Mouse (Mus musculus): ENCODE measurements around the gene Lrr1. TPM values are rescaled to one million over a fixed set of nuclear protein-coding genes. Genes with fewer than 3 reads are reported as not detected.

Lrr1 gene
- polyA plus RNA-seq, 1 experiment from 2014 or later, result 30.1 TPM

- no peaks in the 10 kb centered on the region for H3K27me3 ChIP-seq (ENCODE audit: control insufficient read depth, insufficient read depth, low read length)
- peak; percentile 37 for ATAC-seq (ENCODE audit: insufficient number of reproducible peaks, low FRiP score, low TSS enrichment, low read depth)
Measured at GRCm38 (mm10) chr12:69167656-69168460, 756 bp upstream of the Lrr1 start.

GRCm38 (mm10) chr12:69171307-69171706 lies 2.7 kb downstream of the Lrr1 start:
- H3K27me3 ChIP-seq (ENCODE audit: control insufficient read depth, insufficient read depth, low read length), result no peaks in the 10 kb centered on the region
- H3K9me3 ChIP-seq (ENCODE audit: control insufficient read depth, low read length), result no peaks in the 10 kb centered on the region
- DNase-seq (ENCODE audit: low spot score) (no peak), ATAC-seq (ENCODE audit: insufficient number of reproducible peaks, low FRiP score, low TSS enrichment, low read depth) (no peak)
- WGBS, result 94% methylated on average over 2 of the region's 2 CpGs
- no peak overlapping the region for H3K9ac ChIP-seq (ENCODE audit: low read length)
- H3K4me3 ChIP-seq (ENCODE audit: low read depth, low read length), result no peak overlapping the region
- no peak overlapping the region for H3K27ac ChIP-seq (replicated peaks; ENCODE audit: low read depth, low read length)
- no peaks in the 10 kb centered on the region for H3K4me1 ChIP-seq (ENCODE audit: control insufficient read depth, insufficient read depth, low read length)
- H3K4me2 ChIP-seq (ENCODE audit: low read depth, severe bottlenecking), result no peak overlapping the region
- H3K36me3 ChIP-seq (ENCODE audit: control insufficient read depth, insufficient read depth, low read length), result 0 out of 2 replicates have a peak, but pooled peaks cover 2% of the 10 kb centered on the region

More at GRCm38 (mm10) chr12:69167656-69168460, 756 bp upstream of the Lrr1 start:
- no peaks in the 10 kb centered on the region for H3K4me1 ChIP-seq (ENCODE audit: control insufficient read depth, insufficient read depth, low read length)
- no peak overlapping the region; the same call in 1 of the 2 replicates for H3K27ac ChIP-seq (replicated peaks; ENCODE audit: low read depth, low read length)
- DNase-seq (ENCODE audit: low spot score), result no peak
- H3K4me3 ChIP-seq (ENCODE audit: low read depth, low read length), result peak overlapping the region; percentile 86
- H3K9me3 ChIP-seq (ENCODE audit: control insufficient read depth, low read length), result no peaks in the 10 kb centered on the region
- no peaks in the 10 kb centered on the region for H3K36me3 ChIP-seq (ENCODE audit: control insufficient read depth, insufficient read depth, low read length)
- 9% methylated on average over 18 of the region's 18 CpGs for WGBS
- H3K4me2 ChIP-seq (ENCODE audit: low read depth, severe bottlenecking), result peak overlapping the region; percentile 90
- H3K9ac ChIP-seq (ENCODE audit: low read length), result peak overlapping the region; percentile 68

- no peak overlapping the region for H3K4me2 ChIP-seq (ENCODE audit: low read depth, severe bottlenecking)
- DNase-seq (ENCODE audit: low spot score) (no peak), ATAC-seq (ENCODE audit: insufficient number of reproducible peaks, low FRiP score, low TSS enrichment, low read depth) (no peak)
- no peaks in the 10 kb centered on the region for H3K9me3 ChIP-seq (ENCODE audit: control insufficient read depth, low read length)
- H3K9ac ChIP-seq (ENCODE audit: low read length), result no peak overlapping the region
- no peaks in the 10 kb centered on the region for H3K27me3 ChIP-seq (ENCODE audit: control insufficient read depth, insufficient read depth, low read length)
- H3K27ac ChIP-seq (replicated peaks; ENCODE audit: low read depth, low read length), result no peak overlapping the region
- WGBS, result 91% methylated on average over 3 of the region's 3 CpGs
- H3K4me3 ChIP-seq (ENCODE audit: low read depth, low read length), result no peak overlapping the region
- no peaks in the 10 kb centered on the region for H3K4me1 ChIP-seq (ENCODE audit: control insufficient read depth, insufficient read depth, low read length)
- H3K36me3 ChIP-seq (ENCODE audit: control insufficient read depth, insufficient read depth, low read length), result 0 out of 2 replicates have a peak, but pooled peaks cover 3% of the 10 kb centered on the region
Measured at GRCm38 (mm10) chr12:69175975-69176374, 7.4 kb downstream of the Lrr1 start.

GRCm38 (mm10) chr12:69177526-69177925 lies 8.9 kb downstream of the Lrr1 start:
- ATAC-seq (ENCODE audit: insufficient number of reproducible peaks, low FRiP score, low TSS enrichment, low read depth), result no peak
- Histone ChIP-seq H3K4me2 (ENCODE audit: low read depth, severe bottlenecking) (no peak overlapping the region), H3K36me3 (ENCODE audit: control insufficient read depth, insufficient read depth, low read length) (0 out of 2 replicates have a peak, but pooled peaks cover 3% of the 10 kb centered on the region), H3K27ac (replicated peaks; ENCODE audit: low read depth, low read length) (no peak overlapping the region), H3K4me3 (ENCODE audit: low read depth, low read length) (no peak overlapping the region), H3K9me3 (ENCODE audit: control insufficient read depth, low read length) (no peaks in the 10 kb centered on the region), H3K27me3 (ENCODE audit: control insufficient read depth, insufficient read depth, low read length) (no peaks in the 10 kb centered on the region), H3K4me1 (ENCODE audit: control insufficient read depth, insufficient read depth, low read length) (no peaks in the 10 kb centered on the region), H3K9ac (ENCODE audit: low read length) (no peak overlapping the region)
- 78% methylated on average over 3 of the region's 3 CpGs for WGBS
- DNase-seq (ENCODE audit: low spot score), result no peak

- H3K4me2 ChIP-seq (ENCODE audit: low read depth, severe bottlenecking), result no peak overlapping the region
- ATAC-seq (ENCODE audit: insufficient number of reproducible peaks, low FRiP score, low TSS enrichment, low read depth) (no peak), DNase-seq (ENCODE audit: low spot score) (no peak)
- 0 out of 2 replicates have a peak, but pooled peaks cover 3% of the 10 kb centered on the region for H3K36me3 ChIP-seq (ENCODE audit: control insufficient read depth, insufficient read depth, low read length)
- H3K9me3 ChIP-seq (ENCODE audit: control insufficient read depth, low read length), result no peaks in the 10 kb centered on the region
- no peak overlapping the region for H3K4me3 ChIP-seq (ENCODE audit: low read depth, low read length)
- no peaks in the 10 kb centered on the region for H3K4me1 ChIP-seq (ENCODE audit: control insufficient read depth, insufficient read depth, low read length)
- H3K9ac ChIP-seq (ENCODE audit: low read length), result no peak overlapping the region
- H3K27me3 ChIP-seq (ENCODE audit: control insufficient read depth, insufficient read depth, low read length), result no peaks in the 10 kb centered on the region
- WGBS, result 71% methylated on average over 12 of the region's 12 CpGs
- no peak overlapping the region for H3K27ac ChIP-seq (replicated peaks; ENCODE audit: low read depth, low read length)
Measured at GRCm38 (mm10) chr12:69179371-69179770, 10.8 kb downstream of the Lrr1 start.

- DNase-seq (ENCODE audit: low spot score), result no peak
- H3K27me3 ChIP-seq (ENCODE audit: control insufficient read depth, insufficient read depth, low read length), result no peaks in the 10 kb centered on the region
- ATAC-seq (ENCODE audit: insufficient number of reproducible peaks, low FRiP score, low TSS enrichment, low read depth), result no peak
- no peak overlapping the region for H3K4me3 ChIP-seq (ENCODE audit: low read depth, low read length)
- H3K36me3 ChIP-seq (ENCODE audit: control insufficient read depth, insufficient read depth, low read length), result no peaks in the 10 kb centered on the region; the same call in 1 of the 2 replicates
- H3K9ac ChIP-seq (ENCODE audit: low read length), result no peak overlapping the region
- no peak overlapping the region for H3K27ac ChIP-seq (replicated peaks; ENCODE audit: low read depth, low read length)
- peaks cover 7% of the 10 kb centered on the region for H3K4me1 ChIP-seq (ENCODE audit: control insufficient read depth, insufficient read depth, low read length)
- H3K9me3 ChIP-seq (ENCODE audit: control insufficient read depth, low read length), result no peaks in the 10 kb centered on the region
- H3K4me2 ChIP-seq (ENCODE audit: low read depth, severe bottlenecking), result no peak overlapping the region
- WGBS, result 89% methylated on average over 4 of the region's 4 CpGs
Measured at GRCm38 (mm10) chr12:69181800-69182199, 13.2 kb downstream of the Lrr1 start.

GRCm38 (mm10) chr12:69183583-69184308 lies 15.1 kb downstream of the Lrr1 start, which contains the start of the genes Rpl36al and Mgat2:
TSS of gene Rpl36al (minus strand) at chr12:69184083.
TSS of gene Mgat2 (plus strand) at chr12:69184157.
- H3K36me3 ChIP-seq (ENCODE audit: control insufficient read depth, insufficient read depth, low read length), result peaks cover 2% of the 10 kb centered on the region

More at GRCm38 (mm10) chr12:69183583-69184308, 15.1 kb downstream of the Lrr1 start, which contains the start of the genes Rpl36al and Mgat2:
- peak; percentile 98 for DNase-seq (ENCODE audit: low spot score)
- H3K4me2 ChIP-seq (ENCODE audit: low read depth, severe bottlenecking), result peak within 1 kb of the TSS; percentile 94
- peak within 1 kb of the TSS; percentile 73 for H3K27ac ChIP-seq (replicated peaks; ENCODE audit: low read depth, low read length)
- under 1% methylated on average over 79 of the region's 84 CpGs for WGBS
- H3K9ac ChIP-seq (ENCODE audit: low read length), result peak within 1 kb of the TSS; percentile 89
- peak; percentile 99 for ATAC-seq (ENCODE audit: insufficient number of reproducible peaks, low FRiP score, low TSS enrichment, low read depth)
- no peaks in the 10 kb centered on the region for H3K27me3 ChIP-seq (ENCODE audit: control insufficient read depth, insufficient read depth, low read length)
- no peaks in the 10 kb centered on the region for H3K9me3 ChIP-seq (ENCODE audit: control insufficient read depth, low read length)
- peaks cover 7% of the 10 kb centered on the region for H3K4me1 ChIP-seq (ENCODE audit: control insufficient read depth, insufficient read depth, low read length)
- H3K4me3 ChIP-seq (ENCODE audit: low read depth, low read length), result peak within 1 kb of the TSS; percentile 93

All from limb, embryonic 11.5 days (tissue).